Mouse (Mus musculus): ENCODE measurements at regions not wholly inside any gene's neighbourhood (a gene's known extent, or its start where the extent isn't known, plus 50 kb on each side); places are given as distances from the start of the nearest gene placed in this dataset.

DNA sequence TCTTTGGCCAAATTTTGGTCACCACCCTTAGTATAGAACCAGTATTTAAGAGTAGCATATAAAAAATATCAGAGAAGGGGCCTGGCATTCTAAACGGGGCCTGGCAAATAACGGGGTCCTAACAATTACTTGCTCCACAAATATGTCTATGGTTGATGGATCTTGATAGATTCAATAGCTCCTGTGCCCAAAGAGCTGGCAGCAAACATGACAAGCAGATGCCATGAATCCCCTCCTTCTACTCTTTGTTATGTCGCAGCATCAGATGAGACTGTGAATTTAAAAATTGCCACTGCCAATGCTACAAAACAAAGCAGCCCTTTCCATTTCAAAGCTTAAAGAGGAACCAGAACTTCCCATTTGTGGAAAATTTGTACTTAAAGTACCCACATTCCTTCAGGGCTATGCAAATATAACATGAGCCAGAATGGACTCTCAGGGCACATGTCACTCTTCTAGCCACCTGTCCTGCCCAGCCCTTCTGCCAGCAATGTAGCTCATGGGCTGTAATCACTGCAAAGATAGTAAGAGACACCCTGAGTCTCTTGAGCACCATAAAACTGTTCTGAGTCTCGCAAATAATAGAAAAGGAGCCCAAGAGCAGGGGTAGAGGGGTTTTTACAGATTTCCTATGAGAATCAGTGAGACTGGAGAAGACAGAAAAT lies 342.4 kb upstream of the Kirrel3 start:
- no peak for DNase-seq (ENCODE audit: low spot score in 2 of 2)

DNA sequence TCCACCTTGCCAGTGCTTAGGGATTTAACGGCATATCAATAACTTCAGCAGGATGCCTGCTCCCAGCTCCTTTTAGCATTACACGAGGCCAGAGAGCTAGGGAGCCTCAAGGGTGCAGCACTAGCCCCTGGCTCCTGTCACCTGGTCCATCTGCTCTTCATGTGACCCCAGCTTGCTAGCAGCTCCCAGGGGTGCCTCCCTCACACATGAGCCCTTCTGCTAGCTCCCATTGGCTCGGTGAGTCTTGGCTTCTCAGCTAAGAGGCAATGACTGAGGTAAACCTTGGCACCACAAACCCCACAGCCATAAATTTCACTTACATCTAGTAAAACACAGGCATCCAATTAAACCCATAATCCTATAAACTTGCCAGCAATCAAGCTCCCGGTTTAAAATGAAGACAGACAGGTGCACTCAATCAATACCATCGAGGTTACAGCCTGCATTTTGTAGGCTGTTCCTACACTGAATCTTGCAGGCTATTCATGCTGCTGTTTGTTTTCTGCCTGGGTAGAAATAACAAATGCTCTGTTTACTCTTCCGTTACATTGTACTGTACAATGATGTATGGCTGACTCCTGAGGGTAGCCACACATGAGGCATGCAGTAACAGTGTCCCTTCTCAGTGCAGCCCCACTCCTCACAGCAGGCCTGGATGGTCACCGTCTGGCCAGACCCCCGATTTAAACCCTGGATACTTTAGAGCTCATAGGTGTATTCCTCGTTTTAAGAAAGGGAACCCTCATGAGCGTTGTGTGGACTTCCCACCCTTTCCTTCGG lies 330.3 kb upstream of the Kirrel3 start:
- DNase-seq (ENCODE audit: low spot score in 2 of 2), result no peak

- no peak for DNase-seq (ENCODE audit: low spot score in 2 of 2)
These were observed 329.1 kb upstream of the Kirrel3 start for GRCm38 (mm10) chr9:34156581-34156980.

- DNase-seq (ENCODE audit: low spot score in 2 of 2), result no peak
These were observed 324.6 kb upstream of the Kirrel3 start for GRCm38 (mm10) chr9:34161119-34161518.

GRCm38 (mm10) chr9:34186314-34186713 lies 299.4 kb upstream of the Kirrel3 start:
- no peak for DNase-seq (ENCODE audit: low spot score in 2 of 2)

- no peak for DNase-seq (ENCODE audit: low spot score in 2 of 2)
These were observed 293.2 kb upstream of the Kirrel3 start for GRCm38 (mm10) chr9:34192542-34192941.

DNA sequence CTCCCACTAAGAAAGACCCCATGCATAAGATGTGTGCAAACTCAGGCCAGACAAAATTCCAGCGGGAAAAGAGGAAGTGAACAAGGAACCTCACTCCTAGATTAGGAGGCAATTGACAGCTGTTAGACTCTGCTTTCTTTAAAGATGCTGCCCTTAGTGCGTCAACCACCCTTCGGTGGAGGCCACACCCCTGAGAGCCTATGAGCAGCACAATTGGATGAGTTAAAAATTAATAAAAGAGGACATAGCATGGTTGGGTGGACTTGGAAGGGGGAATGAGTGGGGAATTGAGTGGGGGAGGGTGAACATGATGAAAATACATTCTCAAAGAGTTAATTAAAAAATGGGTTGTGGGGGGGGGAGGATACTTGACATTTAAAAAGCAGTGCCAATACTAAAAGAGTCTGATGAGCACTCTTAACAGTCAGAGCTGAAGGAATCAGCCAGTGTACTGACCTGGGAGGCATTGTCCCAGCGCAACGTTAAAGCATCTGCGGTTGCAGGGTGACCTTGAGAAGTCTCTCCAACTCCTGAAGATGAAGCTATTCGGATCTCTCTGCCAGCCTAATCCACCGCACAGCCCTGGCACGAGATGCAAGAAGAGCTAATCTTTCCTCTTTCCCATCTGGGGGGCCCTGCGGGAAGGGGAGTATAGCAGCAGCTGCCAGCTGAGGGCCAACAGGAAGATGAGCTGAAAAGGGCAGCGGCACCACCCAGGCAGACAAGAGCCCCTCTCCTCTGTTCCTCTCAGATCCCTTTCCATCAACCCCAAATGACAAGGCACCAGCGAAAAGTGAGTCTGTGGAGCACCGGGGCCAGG lies 283.4 kb upstream of the Kirrel3 start:
- DNase-seq (ENCODE audit: low spot score in 2 of 2), result no peak

DNA sequence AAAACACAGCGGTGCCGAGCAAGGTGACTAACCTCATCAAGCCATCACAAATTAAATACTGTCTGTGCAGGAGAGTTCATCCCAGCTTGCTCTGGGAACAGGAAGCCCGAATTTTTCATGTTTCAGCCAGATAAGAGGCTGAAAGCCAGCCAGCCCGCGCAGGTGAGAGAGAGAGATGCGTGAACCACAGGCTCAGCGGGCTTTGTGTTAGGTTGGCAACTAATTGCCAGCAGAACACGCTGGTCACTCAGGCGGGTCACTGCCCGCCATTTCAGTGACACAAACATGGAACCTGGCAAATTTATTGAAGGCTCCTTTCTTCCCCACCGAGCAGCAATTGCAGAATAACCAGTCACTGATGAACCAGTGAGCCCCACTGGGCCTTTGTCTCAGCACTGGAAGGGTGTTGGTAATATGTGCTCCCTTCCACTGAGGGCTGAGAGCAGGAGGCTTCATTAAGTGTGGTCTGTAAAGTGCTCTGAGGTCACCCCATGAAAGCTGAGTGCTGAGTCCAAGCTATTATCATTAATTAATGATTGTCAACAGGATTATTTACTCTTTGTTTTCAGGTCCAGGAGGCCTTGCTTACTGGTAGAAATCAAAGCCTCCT lies 282.6 kb upstream of the Kirrel3 start:
- DNase-seq (ENCODE audit: low spot score in 2 of 2), result no peak

DNA sequence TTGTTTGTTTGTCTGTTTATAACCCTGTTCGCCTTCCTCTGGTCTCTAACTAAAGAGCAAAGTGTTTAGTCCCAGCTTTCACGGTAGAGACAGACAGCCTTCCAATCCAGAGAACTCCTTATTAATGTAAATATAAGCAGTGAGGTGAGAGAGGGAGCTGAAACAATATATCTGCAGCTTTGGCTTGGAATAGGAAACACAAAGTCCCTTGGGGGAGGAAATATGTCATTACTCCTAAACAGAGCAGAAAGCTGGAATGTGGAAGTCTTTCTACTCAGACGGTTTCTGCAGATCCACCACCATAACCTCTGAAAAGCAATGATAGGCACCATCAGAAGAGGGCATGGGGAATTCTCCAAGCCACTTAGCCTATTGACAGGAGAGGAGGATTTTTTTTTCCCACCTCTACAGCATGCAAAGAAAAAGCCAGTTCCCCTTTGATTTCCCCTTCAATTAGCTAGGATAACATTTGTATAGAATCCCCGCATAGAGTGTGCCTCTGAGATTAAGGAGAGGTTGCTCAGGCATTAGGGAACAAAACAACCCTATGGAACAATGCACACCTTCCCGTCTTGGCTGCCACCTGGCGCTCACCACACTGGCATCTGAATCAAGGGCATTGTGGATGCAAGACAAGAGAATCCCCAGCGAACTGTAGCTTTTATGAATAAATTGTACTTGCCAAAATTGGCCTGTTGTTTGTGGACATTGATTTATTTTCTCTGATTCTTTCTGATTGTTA lies 281.9 kb upstream of the Kirrel3 start:
- no peak for DNase-seq (ENCODE audit: low spot score in 2 of 2)

DNA sequence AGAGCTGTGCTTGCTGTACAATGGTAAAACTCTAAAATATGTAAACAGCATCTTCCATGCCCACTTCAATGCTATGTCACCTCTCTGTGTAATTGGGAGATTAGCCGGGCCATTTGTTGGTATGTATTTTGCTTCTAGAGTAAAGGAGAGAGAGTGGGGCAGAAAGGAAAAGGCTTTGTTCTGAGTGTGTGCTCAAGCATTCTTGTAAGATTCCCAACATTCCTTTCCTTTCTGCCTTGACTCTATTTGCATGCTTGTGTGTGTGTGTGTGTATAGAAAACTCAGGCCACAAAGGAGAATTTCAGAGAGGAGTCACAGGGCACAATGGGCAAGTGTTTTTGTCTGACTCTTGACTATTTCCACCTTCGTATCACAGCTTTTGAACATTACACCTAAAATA lies 281.2 kb upstream of the Kirrel3 start:
- no peak for DNase-seq (ENCODE audit: low spot score in 2 of 2)

DNA sequence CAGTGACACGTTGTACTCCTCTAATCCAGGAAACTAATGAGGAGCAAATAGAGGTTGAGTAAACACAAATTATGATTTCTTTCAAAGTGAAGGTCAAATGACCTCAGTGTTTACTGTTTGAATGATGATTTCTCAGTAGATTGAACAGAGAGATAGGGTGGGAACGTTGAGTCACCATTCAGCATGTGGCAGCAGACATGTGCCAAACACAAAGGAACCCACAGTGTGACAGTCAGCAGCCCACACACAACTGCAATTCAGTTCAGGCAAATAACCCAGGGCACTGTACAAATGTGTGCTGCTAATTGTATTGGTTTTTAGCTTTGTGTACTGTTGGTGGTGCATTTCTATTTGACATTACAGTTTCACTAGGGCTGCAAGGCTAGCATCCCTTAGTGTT lies 254.1 kb upstream of the Kirrel3 start:
- peak in 1 of 2 experiments; percentile 7 for DNase-seq (ENCODE audit: low spot score in 2 of 2)

DNA sequence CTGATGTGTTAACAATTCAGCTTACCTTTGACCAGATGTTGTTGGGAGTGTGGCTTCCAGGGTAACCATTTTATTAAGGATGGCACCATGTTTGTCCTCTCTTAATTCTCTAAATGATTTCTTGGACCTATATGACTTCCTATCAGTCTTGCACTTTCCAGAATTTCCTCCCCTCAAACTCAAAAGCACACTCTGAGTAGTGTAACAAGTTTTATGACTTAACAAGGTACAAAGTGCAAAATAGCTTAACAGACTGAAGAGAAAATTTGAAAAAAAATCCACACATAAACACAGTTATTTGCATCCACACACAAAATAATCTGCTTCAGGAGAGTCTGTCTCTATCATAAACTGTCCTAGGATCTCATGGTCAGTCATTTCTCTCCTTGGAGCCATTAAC lies 251.0 kb upstream of the Kirrel3 start:
- no peak for DNase-seq (ENCODE audit: low spot score in 2 of 2)

DNA sequence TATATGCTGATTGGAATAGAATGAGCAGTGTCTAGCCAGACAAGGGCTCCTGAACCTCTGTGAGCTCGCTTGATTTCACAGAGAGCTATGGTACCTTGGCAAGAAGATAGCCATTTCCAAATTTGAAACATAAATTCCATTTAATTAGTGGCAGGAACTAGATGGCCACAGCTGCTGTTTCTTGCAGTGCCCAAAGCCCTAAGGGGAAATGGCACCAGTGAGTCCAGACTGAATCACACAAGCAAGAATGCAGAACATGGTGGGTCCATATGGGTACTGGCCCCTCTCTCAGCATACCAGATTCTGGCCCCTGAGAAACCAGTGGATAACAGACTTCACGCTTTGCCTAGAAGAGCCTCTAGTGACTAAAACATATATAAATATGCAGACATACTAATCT lies 246.2 kb upstream of the Kirrel3 start:
- DNase-seq (ENCODE audit: low spot score in 2 of 2), result no peak

DNA sequence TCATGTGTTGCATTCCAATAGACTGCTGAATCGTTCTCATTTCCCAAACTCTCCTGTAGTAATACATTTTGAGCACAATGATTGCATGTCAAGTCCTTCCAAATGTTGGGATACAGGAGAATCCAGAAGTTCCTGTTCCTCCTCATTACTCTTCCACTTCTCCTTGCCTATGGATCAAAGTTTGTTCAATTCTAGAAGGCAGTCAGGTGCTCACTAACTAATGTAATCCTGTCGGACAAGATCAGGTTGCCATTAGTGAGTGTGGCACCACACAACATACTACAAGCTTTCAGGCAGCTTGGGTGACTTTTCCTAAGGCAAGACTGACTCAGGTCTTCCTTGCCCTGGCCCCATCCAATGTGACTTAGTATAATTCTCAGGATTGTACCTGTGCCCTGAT lies 242.0 kb upstream of the Kirrel3 start:
- no peak for DNase-seq (ENCODE audit: low spot score in 2 of 2)

GRCm38 (mm10) chr9:34244576-34244975 lies 241.1 kb upstream of the Kirrel3 start:
- no peak for DNase-seq (ENCODE audit: low spot score in 2 of 2)

DNA sequence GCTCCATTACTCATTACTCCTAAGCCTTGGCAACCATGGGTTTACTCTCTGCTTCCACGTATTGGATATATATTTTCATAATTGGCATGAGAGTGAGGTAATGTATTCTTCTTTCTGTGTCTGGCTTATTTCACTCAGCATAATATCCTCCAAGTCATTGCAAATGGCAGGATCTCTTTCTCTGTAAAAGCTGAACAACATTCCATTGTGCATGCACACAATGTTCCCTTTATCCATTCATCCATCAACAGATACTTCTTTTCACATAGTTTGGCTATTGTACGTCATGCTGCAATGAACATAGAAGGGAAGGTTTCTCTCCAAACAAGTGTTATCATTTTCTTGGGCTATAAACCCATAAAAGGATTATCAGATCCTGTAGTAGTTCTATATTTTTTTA lies 232.9 kb upstream of the Kirrel3 start:
- DNase-seq (ENCODE audit: low spot score in 2 of 2), result no peak

DNA sequence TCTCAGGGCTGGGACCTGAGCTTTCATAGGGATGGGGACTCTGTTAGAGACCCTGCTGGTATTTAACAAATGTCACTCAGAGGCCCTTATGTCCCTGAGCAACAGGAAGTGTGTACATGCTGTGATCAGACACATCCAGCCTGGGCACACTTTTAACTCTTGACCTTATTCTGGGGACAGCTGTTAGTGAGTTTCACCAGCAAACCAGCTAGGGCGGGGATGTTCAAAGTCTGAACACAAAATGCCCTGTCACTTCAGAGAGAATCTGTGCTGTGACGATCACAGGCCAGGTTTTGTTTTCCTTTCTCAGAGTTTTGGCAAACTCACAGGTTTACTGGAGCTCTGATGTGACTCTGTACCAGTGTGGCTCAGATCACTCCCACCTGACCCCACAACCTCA lies 227.2 kb upstream of the Kirrel3 start:
- no peak for DNase-seq (ENCODE audit: low spot score in 2 of 2)

DNA sequence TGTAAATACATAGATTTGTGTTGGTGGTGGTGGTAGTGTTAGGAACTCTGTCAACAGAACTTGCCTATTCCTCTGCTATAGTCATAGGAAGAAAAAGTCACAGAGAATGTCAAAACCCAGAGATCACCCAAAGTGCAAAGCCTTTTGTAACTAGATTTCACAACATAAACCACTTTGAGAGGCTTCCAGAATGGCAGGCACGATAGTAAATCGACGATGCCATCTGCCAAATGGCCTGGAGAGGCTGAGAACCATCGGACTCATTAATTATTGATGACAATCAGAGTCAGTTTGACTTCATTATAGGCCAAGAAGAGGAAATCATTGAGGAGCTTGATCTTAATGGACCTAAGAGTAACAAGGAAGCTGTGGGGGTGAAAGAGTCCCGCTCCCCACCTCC lies 207.6 kb upstream of the Kirrel3 start:
- DNase-seq (ENCODE audit: low spot score in 2 of 2), result no peak

DNA sequence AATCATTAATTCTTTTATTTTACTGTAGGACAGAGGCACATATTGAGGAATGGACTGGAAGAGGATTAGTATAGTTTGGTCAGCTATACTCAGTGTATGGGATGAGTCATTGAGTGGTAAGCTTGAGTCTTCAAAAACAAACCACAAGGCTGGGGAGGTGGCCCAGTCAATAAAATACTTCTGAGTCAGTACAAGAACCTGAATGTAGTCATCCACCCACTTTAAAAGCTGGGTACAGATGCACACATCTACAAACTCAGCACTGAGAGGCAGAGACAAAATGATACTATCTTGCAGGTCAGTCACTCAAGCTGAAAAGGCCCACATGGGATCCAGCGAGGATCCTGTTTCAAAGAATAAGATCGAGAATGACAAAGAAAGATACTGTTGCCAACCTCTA lies 206.3 kb upstream of the Kirrel3 start:
- no peak for DNase-seq (ENCODE audit: low spot score in 2 of 2)

GRCm38 (mm10) chr9:34279906-34280305 lies 205.8 kb upstream of the Kirrel3 start:
- no peak for DNase-seq (ENCODE audit: low spot score in 2 of 2)

Data from adrenal gland, adult 18-20 months (tissue).